Mouse (Mus musculus): ENCODE data around the gene Drosha. TPM values are rescaled to one million over a fixed set of nuclear protein-coding genes. Genes with fewer than 3 reads are reported as not detected.
"Not testable (repeated sequence)": the region's sequence is repeated elsewhere in the genome, so short reads cannot be mapped to it uniquely, and the experiment has no call there.

The Drosha gene
- polyA plus RNA-seq, 1 experiment from 2014 or later = 61.9 TPM

GRCm38 (mm10) chr15:12800405-12801141 is 24.0 kb upstream of the Drosha start:
- Histone ChIP-seq H3K27ac (ENCODE audit: low read length) (no peak overlapping the region), H3K4me3 (replicated peaks; ENCODE audit: low read length) (no peak overlapping the region), H3K9me3 (ENCODE audit: control insufficient read depth, low read length) (no peaks in the 10 kb centered on the region), H3K36me3 (ENCODE audit: control insufficient read depth, insufficient read depth) (no peaks in the 10 kb centered on the region), H3K27me3 (replicated peaks; ENCODE audit: control insufficient read depth, insufficient read depth, low read length) (no peaks in the 10 kb centered on the region), H3K4me1 (replicated peaks; ENCODE audit: control insufficient read depth, insufficient read depth, low read length) (no peaks in the 10 kb centered on the region), H3K4me2 (ENCODE audit: low read length) (no peak overlapping the region), H3K9ac (replicated peaks; ENCODE audit: low read depth, low read length) (no peak overlapping the region)
- no peak for ATAC-seq
- WGBS = 55% methylated on average over 15 of the region's 15 CpGs

GRCm38 (mm10) chr15:12801142-12801506 is 23.5 kb upstream of the Drosha start:
- H3K27ac ChIP-seq (ENCODE audit: low read length); H3K36me3 ChIP-seq (ENCODE audit: control insufficient read depth, insufficient read depth); H3K4me3 ChIP-seq (replicated peaks; ENCODE audit: low read length); ATAC-seq; H3K9ac ChIP-seq (replicated peaks; ENCODE audit: low read depth, low read length); H3K4me1 ChIP-seq (replicated peaks; ENCODE audit: control insufficient read depth, insufficient read depth, low read length); H3K27me3 ChIP-seq (replicated peaks; ENCODE audit: control insufficient read depth, insufficient read depth, low read length); H3K9me3 ChIP-seq (ENCODE audit: control insufficient read depth, low read length); H3K4me2 ChIP-seq (ENCODE audit: low read length): not testable (repeated sequence)
- 69% methylated on average over 2 of the region's 2 CpGs for WGBS

GRCm38 (mm10) chr15:12805071-12805470 is 19.5 kb upstream of the Drosha start:
- H3K27ac ChIP-seq (ENCODE audit: low read length) = no peak overlapping the region
- no peak overlapping the region for H3K4me3 ChIP-seq (replicated peaks; ENCODE audit: low read length)
- no peaks in the 10 kb centered on the region for H3K9me3 ChIP-seq (ENCODE audit: control insufficient read depth, low read length)
- WGBS = 76% methylated on average over 4 of the region's 4 CpGs
- H3K36me3 ChIP-seq (ENCODE audit: control insufficient read depth, insufficient read depth) = peaks cover 5% of the 10 kb centered on the region
- H3K27me3 ChIP-seq (replicated peaks; ENCODE audit: control insufficient read depth, insufficient read depth, low read length) = no peaks in the 10 kb centered on the region
- no peak overlapping the region for H3K4me2 ChIP-seq (ENCODE audit: low read length)
- no peaks in the 10 kb centered on the region for H3K4me1 ChIP-seq (replicated peaks; ENCODE audit: control insufficient read depth, insufficient read depth, low read length)
- H3K9ac ChIP-seq (replicated peaks; ENCODE audit: low read depth, low read length) = no peak overlapping the region
- ATAC-seq = no peak

GRCm38 (mm10) chr15:12807088-12807487 is 17.5 kb upstream of the Drosha start:
- ATAC-seq = no peak
- H3K9me3 ChIP-seq (ENCODE audit: control insufficient read depth, low read length) = no peaks in the 10 kb centered on the region
- no peaks in the 10 kb centered on the region for H3K27me3 ChIP-seq (replicated peaks; ENCODE audit: control insufficient read depth, insufficient read depth, low read length)
- H3K36me3 ChIP-seq (ENCODE audit: control insufficient read depth, insufficient read depth) = peaks cover 17% of the 10 kb centered on the region
- 94% methylated on average over 10 of the region's 10 CpGs for WGBS
- H3K4me2 ChIP-seq (ENCODE audit: low read length) = no peak overlapping the region
- no peak overlapping the region for H3K9ac ChIP-seq (replicated peaks; ENCODE audit: low read depth, low read length)
- H3K27ac ChIP-seq (ENCODE audit: low read length) = no peak overlapping the region
- no peak overlapping the region for H3K4me3 ChIP-seq (replicated peaks; ENCODE audit: low read length)
- no peaks in the 10 kb centered on the region for H3K4me1 ChIP-seq (replicated peaks; ENCODE audit: control insufficient read depth, insufficient read depth, low read length)

- no peak for ATAC-seq
- H3K4me2 ChIP-seq (ENCODE audit: low read length) = no peak overlapping the region
- 88% methylated on average over 6 of the region's 6 CpGs for WGBS
- no peak overlapping the region for H3K27ac ChIP-seq (ENCODE audit: low read length)
- no peaks in the 10 kb centered on the region for H3K9me3 ChIP-seq (ENCODE audit: control insufficient read depth, low read length)
- no peak overlapping the region for H3K9ac ChIP-seq (replicated peaks; ENCODE audit: low read depth, low read length)
- H3K4me3 ChIP-seq (replicated peaks; ENCODE audit: low read length) = no peak overlapping the region
- peaks cover 26% of the 10 kb centered on the region for H3K36me3 ChIP-seq (ENCODE audit: control insufficient read depth, insufficient read depth)
- H3K27me3 ChIP-seq (replicated peaks; ENCODE audit: control insufficient read depth, insufficient read depth, low read length) = no peaks in the 10 kb centered on the region
- no peaks in the 10 kb centered on the region for H3K4me1 ChIP-seq (replicated peaks; ENCODE audit: control insufficient read depth, insufficient read depth, low read length)
Measured at GRCm38 (mm10) chr15:12809305-12809704, 15.3 kb upstream of the Drosha start.

GRCm38 (mm10) chr15:12812646-12813045 is 12.0 kb upstream of the Drosha start:
- Histone ChIP-seq H3K9ac (replicated peaks; ENCODE audit: low read depth, low read length) (no peak overlapping the region), H3K4me3 (replicated peaks; ENCODE audit: low read length) (no peak overlapping the region), H3K27ac (ENCODE audit: low read length) (no peak overlapping the region), H3K9me3 (ENCODE audit: control insufficient read depth, low read length) (no peaks in the 10 kb centered on the region), H3K4me1 (replicated peaks; ENCODE audit: control insufficient read depth, insufficient read depth, low read length) (no peaks in the 10 kb centered on the region), H3K27me3 (replicated peaks; ENCODE audit: control insufficient read depth, insufficient read depth, low read length) (no peaks in the 10 kb centered on the region), H3K36me3 (ENCODE audit: control insufficient read depth, insufficient read depth) (peaks cover 47% of the 10 kb centered on the region), H3K4me2 (ENCODE audit: low read length) (no peak overlapping the region)
- WGBS = 97% methylated on average over 11 of the region's 11 CpGs
- no peak for ATAC-seq

- H3K4me3 ChIP-seq (replicated peaks; ENCODE audit: low read length) = no peak overlapping the region
- no peak overlapping the region for H3K9ac ChIP-seq (replicated peaks; ENCODE audit: low read depth, low read length)
- no peak overlapping the region for H3K27ac ChIP-seq (ENCODE audit: low read length)
- H3K36me3 ChIP-seq (ENCODE audit: control insufficient read depth, insufficient read depth) = peaks cover 46% of the 10 kb centered on the region
- ATAC-seq = no peak
- 97% methylated on average over 8 of the region's 8 CpGs for WGBS
- no peak overlapping the region for H3K4me2 ChIP-seq (ENCODE audit: low read length)
- H3K27me3 ChIP-seq (replicated peaks; ENCODE audit: control insufficient read depth, insufficient read depth, low read length) = no peaks in the 10 kb centered on the region
- no peaks in the 10 kb centered on the region for H3K9me3 ChIP-seq (ENCODE audit: control insufficient read depth, low read length)
- H3K4me1 ChIP-seq (replicated peaks; ENCODE audit: control insufficient read depth, insufficient read depth, low read length) = no peaks in the 10 kb centered on the region
Measured at GRCm38 (mm10) chr15:12817592-12817991, 7.0 kb upstream of the Drosha start.

GRCm38 (mm10) chr15:12822416-12823395 is 1.9 kb upstream of the Drosha start:
- H3K27me3 ChIP-seq (replicated peaks; ENCODE audit: control insufficient read depth, insufficient read depth, low read length) = no peaks in the 10 kb centered on the region
- H3K9me3 ChIP-seq (ENCODE audit: control insufficient read depth, low read length) = no peaks in the 10 kb centered on the region
- peaks cover 20% of the 10 kb centered on the region for H3K4me1 ChIP-seq (replicated peaks; ENCODE audit: control insufficient read depth, insufficient read depth, low read length)
- H3K4me3 ChIP-seq (replicated peaks; ENCODE audit: low read length) = no peak overlapping the region
- H3K9ac ChIP-seq (replicated peaks; ENCODE audit: low read depth, low read length) = no peak overlapping the region
- no peak overlapping the region for H3K4me2 ChIP-seq (ENCODE audit: low read length)
- 73% methylated on average over 9 of the region's 9 CpGs for WGBS
- ATAC-seq = no peak
- peaks cover 20% of the 10 kb centered on the region for H3K36me3 ChIP-seq (ENCODE audit: control insufficient read depth, insufficient read depth)
- H3K27ac ChIP-seq (ENCODE audit: low read length) = no peak overlapping the region

GRCm38 (mm10) chr15:12823455-12824119 is 1.0 kb upstream of the Drosha start:
- Histone ChIP-seq H3K9ac (replicated peaks; ENCODE audit: low read depth, low read length) (peak overlapping the region; percentile 94), H3K4me1 (replicated peaks; ENCODE audit: control insufficient read depth, insufficient read depth, low read length) (peaks cover 20% of the 10 kb centered on the region), H3K27me3 (replicated peaks; ENCODE audit: control insufficient read depth, insufficient read depth, low read length) (no peaks in the 10 kb centered on the region), H3K4me3 (replicated peaks; ENCODE audit: low read length) (peak overlapping the region; percentile 99), H3K36me3 (ENCODE audit: control insufficient read depth, insufficient read depth) (peaks cover 19% of the 10 kb centered on the region), H3K4me2 (ENCODE audit: low read length) (peak overlapping the region; percentile 89), H3K9me3 (ENCODE audit: control insufficient read depth, low read length) (no peaks in the 10 kb centered on the region), H3K27ac (ENCODE audit: low read length) (no peak overlapping the region)
- no peak for ATAC-seq
- WGBS = 92% methylated on average over 2 of the region's 2 CpGs

Data from forebrain, embryonic 16.5 days (tissue).